Mouse (Mus musculus) effector memory CD4-positive, alpha-beta T cell, adult 5 months (primary cell): ENCODE measurements around the gene Ltbp1. TPM values are rescaled to one million over a fixed set of nuclear protein-coding genes. Genes with fewer than 3 reads are reported as not detected.

Experiments
- polyA plus RNA-seq: library from polyadenylated mRNA; unstranded; fragments of 100-300 nt; shearing (Covaris generic); gene quantifications from one replicate; pipeline ENCODE4 v1.2.1, GENCODE M21; 2017

The Ltbp1 gene
- 0.41 TPM for polyA plus RNA-seq

DNA sequence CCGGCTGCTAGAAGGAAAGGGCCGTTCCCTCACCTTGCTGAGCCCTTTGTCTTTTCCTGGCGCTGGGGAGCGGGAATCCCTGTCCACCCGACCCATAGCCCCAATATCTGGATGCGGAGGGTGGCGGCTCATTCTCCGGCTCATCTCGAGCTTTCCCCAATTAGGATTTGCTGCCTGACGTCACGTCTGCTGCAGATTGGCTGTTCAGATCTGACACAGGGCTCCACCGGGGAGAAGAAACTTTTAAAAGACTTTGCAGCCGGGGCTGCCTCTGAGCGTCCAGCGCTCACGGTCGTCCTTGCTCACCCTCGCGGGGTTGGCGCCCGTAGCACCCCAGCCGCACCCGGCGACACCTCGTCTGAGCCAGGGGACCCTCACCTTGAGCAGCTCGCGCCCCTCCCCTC is at the start of gene Ltbp1:
TSS of gene Ltbp1 (plus strand) at position 288 of the 404 bp plus-strand sequence.

DNA sequence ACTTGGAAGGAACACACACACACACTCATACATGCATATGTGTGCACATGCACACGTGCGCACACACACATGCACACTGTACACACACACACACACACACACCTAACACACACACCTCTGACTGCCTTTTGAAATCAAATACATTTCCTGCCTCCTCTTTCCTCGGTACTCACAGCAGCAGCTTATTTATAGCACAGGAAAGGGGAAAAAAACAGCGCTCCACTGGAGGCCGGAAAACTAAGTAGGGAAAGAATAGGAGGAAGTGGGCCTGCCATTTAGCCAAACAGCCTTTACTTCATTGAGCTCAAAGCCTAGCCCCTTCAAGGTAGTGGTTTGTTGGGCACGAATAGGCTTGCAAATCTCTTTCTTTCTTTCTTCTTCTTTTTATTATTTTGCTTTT is 430.2 kb downstream of the Ltbp1 start, which contains the start of gene Rasgrp3:
TSS of gene Rasgrp3 (plus strand) at position 298 of the 400 bp plus-strand sequence.

